Mouse (Mus musculus): Measurements from ENCODE around the gene Slc30a7. TPM values are rescaled to one million over a fixed set of nuclear protein-coding genes. Genes with fewer than 3 reads are reported as not detected.

Gene Slc30a7
- 14.0 and 27.0 TPM in 2 replicates for polyA plus RNA-seq (2012; rRNA removed)

DNA sequence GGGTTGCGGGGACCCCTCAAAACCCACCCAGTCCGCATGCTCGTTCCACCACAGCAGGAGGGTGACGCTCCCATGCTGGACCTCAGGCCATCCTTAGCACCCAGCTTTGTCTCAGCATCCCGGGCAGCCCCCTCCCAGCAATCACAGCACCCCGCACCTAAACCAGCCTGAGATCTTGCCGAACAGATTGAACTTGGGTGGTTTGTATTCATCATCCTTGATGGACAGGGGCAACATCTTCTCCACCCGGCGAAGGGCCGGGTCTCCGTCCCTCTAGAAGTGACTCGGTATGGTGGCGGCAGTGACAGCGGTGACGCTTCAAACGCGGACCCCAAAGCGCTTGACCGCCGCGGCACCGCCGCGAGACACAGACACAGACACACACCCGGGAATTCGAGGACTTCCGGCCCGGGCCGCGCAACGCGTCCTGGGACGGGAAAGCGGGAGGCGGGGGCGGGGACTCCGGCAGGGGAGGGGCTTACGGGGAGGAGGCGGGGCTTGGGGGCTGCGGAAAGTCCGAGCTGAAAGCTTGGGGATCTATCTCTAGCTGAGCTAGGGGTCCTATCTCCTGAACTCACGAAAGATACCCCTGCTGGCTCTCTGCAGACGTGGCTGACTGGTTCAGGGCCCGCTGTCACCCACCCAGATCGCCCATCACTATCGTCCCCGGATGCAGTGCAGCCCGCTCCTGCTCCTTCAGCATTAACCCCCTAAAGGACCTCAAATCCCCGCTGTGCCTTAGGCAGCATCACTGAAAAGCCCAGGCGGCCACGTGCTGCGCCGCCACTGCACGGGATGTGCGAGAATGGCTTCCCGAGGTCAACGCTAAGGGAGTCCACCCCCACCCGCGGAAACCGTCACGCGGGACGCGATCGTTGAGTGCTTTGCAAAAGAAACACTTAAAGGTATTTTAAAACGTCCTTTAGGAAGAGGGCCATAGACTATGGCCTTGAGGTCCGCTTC, at the start of gene Slc30a7, which contains the start of gene Extl2:
TSS of gene Slc30a7 (minus strand) at position 429 of the 963 bp plus-strand sequence.
TSS of gene Extl2 (plus strand) at position 485 of the 963 bp plus-strand sequence.

Other genes starting within 250 kb of the Slc30a7 start
- 16.8 and 24.4 TPM in 2 replicates for gene Dph5, start 119.6 kb downstream of the Slc30a7 start, polyA plus RNA-seq (2012; rRNA removed)
- 7.2 and 10.3 TPM in 2 replicates for gene Extl2, start 56 bp upstream of the Slc30a7 start, polyA plus RNA-seq (2012; rRNA removed)
- gene Vcam1, start 122.3 kb upstream of the Slc30a7 start, polyA plus RNA-seq (2012; rRNA removed): 22.9 and 29.8 TPM in 2 replicates
- gene Gpr88, start 246.1 kb upstream of the Slc30a7 start, polyA plus RNA-seq (2012; rRNA removed): 0.34 and 0.55 TPM in 2 replicates